Mouse (Mus musculus): ENCODE measurements around the gene Ptprcap. TPM values are rescaled to one million over a fixed set of nuclear protein-coding genes. Genes with fewer than 3 reads are reported as not detected.
A peak's percentile ranks its signal among the peaks of the same experiment; 100 is the strongest.

Ptprcap gene
- polyA plus RNA-seq, 1 experiment from 2014 or later, result 13.5 TPM

DNA sequence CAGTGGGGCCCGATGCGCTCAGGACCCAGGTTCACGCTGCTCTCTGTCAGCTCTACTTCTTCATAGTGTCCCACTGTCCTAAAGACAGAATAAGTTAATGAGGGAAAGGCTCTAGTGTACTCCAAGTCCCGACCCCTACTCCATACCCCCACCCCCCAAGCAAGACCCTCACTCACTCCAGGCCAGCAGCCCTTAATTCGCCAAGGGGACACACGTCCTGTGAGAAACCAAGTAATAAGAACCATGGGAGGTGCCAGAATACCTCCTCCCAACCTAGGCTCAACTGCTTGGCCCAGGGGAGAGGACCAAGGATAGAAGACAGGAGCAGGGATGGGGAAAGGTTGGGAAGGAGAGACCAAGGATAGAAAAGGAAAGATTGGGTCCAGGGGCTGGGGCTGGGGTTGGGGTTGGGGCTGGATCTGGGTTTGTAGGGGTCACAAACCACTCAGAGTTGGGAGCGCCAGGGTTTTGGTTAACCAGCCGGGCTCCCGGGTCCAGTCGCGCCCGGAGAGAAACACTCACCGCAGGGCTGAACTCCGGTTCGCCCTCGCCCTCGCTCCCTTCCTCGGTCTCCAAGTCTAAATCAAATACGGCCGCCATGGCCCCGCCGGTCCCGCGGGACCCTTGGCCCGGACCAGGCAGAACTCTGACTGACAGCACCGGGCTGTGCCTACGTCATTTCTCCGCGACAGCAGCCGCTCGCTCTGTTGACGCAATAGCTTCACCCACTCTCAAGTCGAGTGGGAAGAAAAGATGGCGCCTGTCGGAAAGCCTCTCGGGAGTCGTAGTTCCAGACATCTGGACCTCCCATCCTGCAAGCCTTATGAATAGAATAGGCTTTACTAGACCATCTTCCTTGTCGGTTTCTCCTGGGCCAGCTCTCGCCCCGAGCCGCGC, 9.5 kb downstream of the Ptprcap start, which contains the start of gene Rps6kb2:
Gene Rps6kb2 (minus strand): TSS at position 709 of the 897 bp plus-strand sequence.
- Histone ChIP-seq H3K27ac (peak within 1 kb of the TSS; percentile 55), H3K4me3 (peak within 1 kb of the TSS; percentile 72), H3K4me1 (peaks cover 18% of the 10 kb centered on the region), H3K36me3 (peaks cover 37% of the 10 kb centered on the region), H3K4me2 (peak within 1 kb of the TSS; percentile 88), H3K27me3 (no peaks in the 10 kb centered on the region), H3K9ac (peak within 1 kb of the TSS; percentile 70), H3K9me3 (no peaks in the 10 kb centered on the region)
- peak; percentile 82 for ATAC-seq (ENCODE audit: borderline replicate concordance, extremely low read depth, low FRiP score, low TSS enrichment)
- 5% methylated on average over 42 of the region's 42 CpGs for WGBS

DNA sequence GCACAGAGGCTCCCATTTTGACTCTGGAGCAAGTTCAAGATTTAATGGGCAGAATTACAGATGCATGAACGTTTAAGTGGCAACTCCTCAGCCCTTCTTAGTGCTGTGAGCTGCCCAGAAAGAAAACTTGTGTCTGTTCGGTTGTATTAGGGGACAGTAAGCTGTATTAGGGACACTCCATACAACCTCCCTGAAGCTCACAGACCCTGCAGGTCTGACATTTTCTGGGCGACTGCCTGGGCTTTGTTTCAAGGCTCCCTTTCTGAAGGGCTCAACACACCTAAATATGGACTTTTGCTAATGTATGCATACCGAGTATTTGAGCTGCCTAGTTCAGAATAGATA, 10.1 kb downstream of the Ptprcap start:
- Histone ChIP-seq H3K9me3 (no peaks in the 10 kb centered on the region), H3K36me3 (peaks cover 31% of the 10 kb centered on the region), H3K27me3 (no peaks in the 10 kb centered on the region), H3K9ac (peak overlapping the region; percentile 70), H3K4me1 (peaks cover 18% of the 10 kb centered on the region), H3K27ac (peak overlapping the region; percentile 55), H3K4me3 (peak overlapping the region; percentile 72), H3K4me2 (peak overlapping the region; percentile 88)
- 27% methylated on average over 4 of the region's 4 CpGs for WGBS
- ATAC-seq (ENCODE audit: borderline replicate concordance, extremely low read depth, low FRiP score, low TSS enrichment), result no peak; the same call in 1 of the 2 replicates

DNA sequence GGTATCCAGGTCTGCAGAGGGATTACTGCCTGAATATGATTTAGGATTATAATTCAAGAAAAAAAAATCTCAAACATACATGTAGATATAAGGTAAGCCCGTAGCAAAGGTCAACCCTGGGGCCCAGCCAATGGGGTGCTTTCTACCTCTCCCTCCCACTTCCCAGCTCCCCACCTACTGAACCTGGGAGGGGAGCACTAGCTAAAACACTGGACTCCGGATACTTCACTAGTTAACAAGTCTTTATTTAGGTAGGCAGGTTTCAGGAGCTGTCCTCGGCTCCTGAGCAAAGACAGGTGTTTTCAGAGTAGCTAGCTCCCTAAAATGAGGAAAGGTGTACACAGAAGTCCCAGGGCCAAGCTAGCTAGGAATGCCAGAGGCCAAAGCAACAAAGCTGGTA, 10.7 kb downstream of the Ptprcap start:
- H3K36me3 ChIP-seq, result peaks cover 25% of the 10 kb centered on the region
- 75% methylated on average over 3 of the region's 3 CpGs for WGBS
- H3K9me3 ChIP-seq, result no peaks in the 10 kb centered on the region
- peaks cover 18% of the 10 kb centered on the region for H3K4me1 ChIP-seq
- no peak overlapping the region for H3K27ac ChIP-seq
- no peak overlapping the region for H3K4me3 ChIP-seq
- H3K9ac ChIP-seq, result no peak overlapping the region
- H3K27me3 ChIP-seq, result no peaks in the 10 kb centered on the region
- no peak overlapping the region for H3K4me2 ChIP-seq
- no peak for ATAC-seq (ENCODE audit: borderline replicate concordance, extremely low read depth, low FRiP score, low TSS enrichment)

DNA sequence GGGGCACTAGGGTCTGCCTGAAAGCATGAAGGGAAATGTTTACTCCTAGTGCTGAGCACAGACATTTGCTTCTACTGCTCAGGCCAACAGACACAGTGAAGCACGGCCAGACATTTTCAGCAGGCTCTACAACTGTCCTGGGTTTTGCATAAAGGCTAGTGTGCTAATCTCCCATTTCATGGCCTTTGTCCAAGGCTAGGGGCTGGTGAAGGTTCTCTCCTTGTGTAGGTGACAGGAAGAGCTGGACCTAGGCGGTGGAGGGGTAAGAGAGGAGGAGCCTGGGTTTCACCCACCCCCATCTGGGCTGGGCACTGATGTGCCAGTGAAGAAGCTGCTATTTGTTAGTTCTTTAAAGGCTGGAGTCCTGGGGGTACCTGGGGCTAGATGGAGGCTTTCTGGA, 11.3 kb downstream of the Ptprcap start:
- no peak for ATAC-seq (ENCODE audit: borderline replicate concordance, extremely low read depth, low FRiP score, low TSS enrichment)
- Histone ChIP-seq H3K9me3 (no peaks in the 10 kb centered on the region), H3K4me1 (peaks cover 20% of the 10 kb centered on the region), H3K36me3 (peaks cover 19% of the 10 kb centered on the region), H3K4me3 (no peak overlapping the region), H3K4me2 (no peak overlapping the region), H3K27ac (no peak overlapping the region), H3K9ac (no peak overlapping the region), H3K27me3 (no peaks in the 10 kb centered on the region)
- 60% methylated on average over 2 of the region's 2 CpGs for WGBS

DNA sequence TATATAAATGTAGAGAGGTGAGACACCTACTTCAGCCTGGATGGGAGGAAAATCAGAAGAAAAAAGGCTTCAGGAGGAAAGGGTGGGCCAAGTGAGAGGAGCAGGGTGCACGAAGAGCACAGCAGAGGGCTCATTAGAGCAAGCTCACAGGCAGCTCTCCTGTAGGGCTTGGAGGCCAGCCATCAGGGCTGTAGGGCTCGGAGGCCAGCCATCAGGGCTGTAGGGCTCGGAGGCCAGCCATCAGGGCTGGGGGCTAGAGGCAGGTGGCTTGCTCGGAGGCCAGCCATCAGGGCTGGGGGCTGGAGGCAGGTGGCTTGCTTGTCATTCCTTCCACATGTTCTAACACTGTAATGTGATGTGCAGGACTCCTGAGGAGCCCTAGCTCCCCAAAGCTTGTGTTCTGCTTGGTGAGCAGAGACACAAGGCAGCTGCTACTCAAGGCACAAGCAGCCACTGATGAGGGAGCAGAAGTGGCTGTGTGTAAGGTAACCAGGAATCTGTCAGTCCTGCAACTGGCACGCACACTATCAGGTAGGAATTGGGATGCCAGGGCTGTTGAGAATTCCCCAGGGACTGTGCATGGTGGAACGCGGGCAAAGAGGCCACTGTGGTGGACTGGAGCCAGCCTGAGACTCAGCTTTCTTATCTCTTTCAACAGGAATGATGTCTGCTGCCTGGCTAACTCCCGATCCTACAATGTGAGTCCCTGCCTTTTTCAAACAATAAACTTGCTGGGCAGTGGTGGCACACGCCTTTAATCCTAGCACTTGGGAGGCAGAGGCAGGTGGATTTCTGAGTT, 13.5 kb downstream of the Ptprcap start:
- Histone ChIP-seq H3K27ac (no peak overlapping the region), H3K4me2 (no peak overlapping the region), H3K36me3 (peaks cover 1% of the 10 kb centered on the region), H3K27me3 (no peaks in the 10 kb centered on the region), H3K9me3 (no peaks in the 10 kb centered on the region), H3K4me1 (peaks cover 37% of the 10 kb centered on the region), H3K4me3 (no peak overlapping the region), H3K9ac (no peak overlapping the region)
- 67% methylated on average over 9 of the region's 9 CpGs for WGBS
- ATAC-seq (ENCODE audit: borderline replicate concordance, extremely low read depth, low FRiP score, low TSS enrichment), result no peak

DNA sequence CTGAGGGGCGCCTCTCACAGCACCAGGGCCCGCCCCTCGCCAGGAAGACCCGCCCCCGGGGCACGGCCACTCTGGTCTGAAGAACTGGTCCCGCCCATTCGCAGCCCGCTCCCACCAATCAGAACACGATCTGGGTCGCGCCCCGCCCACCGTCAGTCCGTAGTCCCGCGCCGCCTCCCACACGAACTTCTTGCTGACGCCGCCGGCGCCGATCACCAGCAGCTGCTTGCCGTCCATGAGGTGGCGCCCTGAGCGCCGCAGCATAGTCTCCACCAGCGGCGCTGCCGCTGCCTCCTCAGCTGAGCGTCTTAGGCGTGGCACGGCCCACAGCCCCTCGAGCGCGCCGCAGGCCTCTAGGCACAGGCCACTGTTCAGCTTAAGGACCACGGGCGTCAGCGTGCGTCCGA, 16.0 kb downstream of the Ptprcap start:
- no peaks in the 10 kb centered on the region for H3K9me3 ChIP-seq
- peak overlapping the region; percentile 71 for H3K9ac ChIP-seq
- H3K4me1 ChIP-seq, result peaks cover 24% of the 10 kb centered on the region
- ATAC-seq (ENCODE audit: borderline replicate concordance, extremely low read depth, low FRiP score, low TSS enrichment), result peak; percentile 96
- H3K4me2 ChIP-seq, result peak overlapping the region; percentile 85
- H3K36me3 ChIP-seq, result no peaks in the 10 kb centered on the region
- 0% methylated on average over 41 of the region's 43 CpGs for WGBS
- H3K27me3 ChIP-seq, result no peaks in the 10 kb centered on the region
- H3K27ac ChIP-seq, result peak overlapping the region; percentile 86
- H3K4me3 ChIP-seq, result peak overlapping the region; percentile 46

DNA sequence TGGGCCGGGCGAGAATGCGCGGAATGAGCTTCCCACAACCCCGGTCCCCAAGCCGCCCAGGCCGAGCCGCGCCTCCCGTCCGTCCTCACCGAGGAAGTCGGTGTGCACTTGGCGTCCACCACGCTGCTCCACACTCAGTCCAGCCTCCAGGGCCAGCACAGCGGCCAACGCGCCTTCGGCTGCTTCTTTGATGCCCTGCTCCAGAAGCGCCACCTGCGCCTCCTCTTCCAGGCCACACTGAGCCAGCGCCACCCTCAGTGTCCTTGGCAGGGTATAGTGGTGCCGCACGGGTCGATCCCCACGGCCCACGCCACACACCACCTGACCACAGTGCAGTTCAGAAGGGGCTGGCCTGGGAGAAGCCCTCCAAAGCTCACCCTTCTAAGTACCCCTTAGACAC, 16.4 kb downstream of the Ptprcap start:
- 10% methylated on average over 27 of the region's 27 CpGs for WGBS
- peak; percentile 58 for ATAC-seq (ENCODE audit: borderline replicate concordance, extremely low read depth, low FRiP score, low TSS enrichment)
- Histone ChIP-seq H3K36me3 (no peaks in the 10 kb centered on the region), H3K9me3 (no peaks in the 10 kb centered on the region), H3K4me2 (peak overlapping the region; percentile 85), H3K4me3 (peak overlapping the region; percentile 46), H3K9ac (peak overlapping the region; percentile 71), H3K27me3 (no peaks in the 10 kb centered on the region), H3K27ac (peak overlapping the region; percentile 86), H3K4me1 (peaks cover 24% of the 10 kb centered on the region)

DNA sequence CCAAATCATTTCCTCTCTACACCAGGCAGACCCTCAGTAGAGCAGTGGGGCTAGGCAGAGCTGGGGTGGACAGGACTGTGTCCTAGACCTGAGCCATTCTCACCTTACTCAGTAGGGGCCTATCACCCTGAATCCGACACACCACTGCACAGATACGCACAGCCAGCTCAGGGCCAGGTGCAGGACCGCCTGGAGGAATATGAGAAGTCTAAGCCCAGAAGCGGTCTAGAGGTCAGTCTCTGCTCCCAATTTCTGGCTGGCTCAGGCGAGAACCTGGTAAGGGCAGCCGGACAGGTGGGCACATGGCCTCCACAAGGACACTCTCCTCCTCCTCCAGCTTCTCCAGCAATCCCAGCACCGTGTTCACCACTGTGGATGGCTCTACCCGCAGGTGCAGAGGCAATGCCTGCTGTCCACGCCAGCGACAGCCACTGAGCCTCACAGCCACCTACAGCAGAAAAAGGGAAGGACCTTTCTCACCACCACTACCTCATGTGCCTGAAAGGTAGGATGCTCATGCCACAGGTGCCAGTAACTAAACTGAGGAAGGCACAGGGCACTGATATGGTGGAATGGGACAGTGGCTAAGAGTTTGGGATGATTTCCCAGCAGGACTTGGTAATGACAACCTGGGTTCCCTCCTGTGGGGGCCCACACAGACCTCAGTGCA, 17.5 kb downstream of the Ptprcap start:
- Histone ChIP-seq H3K4me3 (no peak overlapping the region), H3K9ac (no peak overlapping the region), H3K27me3 (no peaks in the 10 kb centered on the region), H3K4me1 (peaks cover 34% of the 10 kb centered on the region), H3K4me2 (no peak overlapping the region), H3K36me3 (no peaks in the 10 kb centered on the region), H3K9me3 (no peaks in the 10 kb centered on the region), H3K27ac (peak overlapping the region; percentile 41; the same call in 1 of the 2 replicates)
- WGBS, result 88% methylated on average over 10 of the region's 10 CpGs
- no peak for ATAC-seq (ENCODE audit: borderline replicate concordance, extremely low read depth, low FRiP score, low TSS enrichment)

DNA sequence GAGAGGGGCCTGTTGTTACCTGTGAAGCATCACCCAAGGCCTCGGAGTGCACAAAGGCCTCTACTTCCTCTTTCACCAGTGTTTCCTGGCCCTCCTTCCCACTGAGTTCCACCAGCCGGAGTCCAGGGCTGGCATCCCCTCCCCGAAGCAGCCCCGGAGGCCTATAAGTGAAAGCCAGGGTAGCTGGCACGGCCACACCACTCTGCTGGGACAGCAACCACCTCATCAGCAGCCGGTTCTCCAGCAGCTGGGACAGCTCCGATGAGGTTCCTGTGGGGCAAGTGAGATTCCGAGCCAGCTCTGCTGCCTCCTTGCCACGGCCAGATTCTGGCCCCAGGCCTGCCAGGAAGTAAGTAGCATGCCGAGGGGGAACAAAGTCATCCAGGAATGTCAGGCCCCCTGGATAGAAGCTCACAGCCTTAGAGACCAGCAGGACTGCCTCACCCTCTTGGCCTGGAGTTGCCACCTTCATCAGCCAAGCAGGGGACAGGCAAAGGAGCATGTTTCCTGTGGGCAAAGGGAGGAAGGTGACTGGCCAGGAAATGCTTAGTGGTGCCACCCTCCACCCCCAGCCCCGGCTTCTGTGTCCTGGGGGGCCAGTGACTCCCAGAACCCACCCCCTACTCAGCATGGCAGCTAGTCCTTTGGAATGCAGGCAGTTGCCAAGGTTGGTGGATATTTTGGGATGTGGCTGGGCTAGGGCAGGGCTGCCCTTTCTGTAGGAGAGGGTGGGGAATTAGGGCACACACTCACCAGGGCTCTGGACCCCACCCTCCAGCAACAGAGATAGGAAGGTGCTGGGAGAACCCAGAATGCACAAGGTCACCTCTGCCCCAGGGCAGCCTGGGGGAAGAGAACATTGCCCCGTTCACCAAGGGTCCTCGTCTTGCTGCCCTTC, 18.2 kb downstream of the Ptprcap start:
- 35% methylated on average over 13 of the region's 13 CpGs for WGBS
- Histone ChIP-seq H3K4me3 (no peak overlapping the region), H3K4me2 (no peak overlapping the region), H3K27me3 (no peaks in the 10 kb centered on the region), H3K9ac (no peak overlapping the region), H3K27ac (peak overlapping the region; percentile 41), H3K9me3 (no peaks in the 10 kb centered on the region), H3K36me3 (no peaks in the 10 kb centered on the region), H3K4me1 (peaks cover 35% of the 10 kb centered on the region)
- no peak for ATAC-seq (ENCODE audit: borderline replicate concordance, extremely low read depth, low FRiP score, low TSS enrichment)

DNA sequence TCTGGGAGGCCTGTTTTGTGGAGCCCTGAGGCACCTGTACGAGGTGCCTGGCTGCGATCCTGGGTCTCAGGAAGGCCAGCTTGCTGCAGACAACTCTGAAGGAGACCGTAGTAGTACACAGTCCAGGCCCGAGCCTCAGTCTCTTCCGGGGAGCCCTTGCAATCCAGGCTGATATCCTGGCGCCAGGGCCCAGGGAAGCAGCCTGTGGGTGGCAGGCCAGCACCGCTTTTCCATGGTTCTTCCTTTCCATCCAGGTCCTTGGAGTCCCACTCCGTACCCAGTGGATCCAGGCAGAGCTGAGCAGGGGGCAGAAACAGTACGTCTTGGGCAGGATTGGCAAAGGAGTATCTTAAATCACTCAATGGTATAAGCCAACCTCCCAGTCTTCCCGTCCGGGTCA, 19.5 kb downstream of the Ptprcap start:
- 61% methylated on average over 11 of the region's 11 CpGs for WGBS
- H3K36me3 ChIP-seq, result no peaks in the 10 kb centered on the region
- no peak overlapping the region for H3K27ac ChIP-seq
- no peak overlapping the region for H3K4me3 ChIP-seq
- H3K4me1 ChIP-seq, result peaks cover 35% of the 10 kb centered on the region
- no peaks in the 10 kb centered on the region for H3K27me3 ChIP-seq
- H3K4me2 ChIP-seq, result no peak overlapping the region
- ATAC-seq (ENCODE audit: borderline replicate concordance, extremely low read depth, low FRiP score, low TSS enrichment), result no peak
- 0 out of 2 replicates have a peak overlapping the region, but pooled peaks have one; percentile 13 for H3K9ac ChIP-seq
- no peaks in the 10 kb centered on the region for H3K9me3 ChIP-seq

Measured in lung, embryonic 15.5 days (tissue).